Mouse (Mus musculus) kidney, adult 2 months (tissue): ENCODE data around the gene Celf6. TPM values are rescaled to one million over a fixed set of nuclear protein-coding genes. Genes with fewer than 3 reads are reported as not detected.

Experiments
- DNase-seq: peaks from one replicate; pipeline ENCODE4 v3.0.0; 2021
- H3K27ac ChIP-seq: fragments of 200-500 bp; 2 replicates; pipeline ENCODE4 v1.5.1; 2012; ENCODE audit warnings: low read depth, low read length, control low read depth, inconsistent platforms; ENCODE audit not compliant: insufficient read depth
- H3K27me3 ChIP-seq: fragments of 200-500 bp; replicated peaks from 2 replicates; pipeline ENCODE4 v1.6.1; 2012; ENCODE audit warnings: mild to moderate bottlenecking, moderate library complexity, low read length, inconsistent platforms; ENCODE audit not compliant: control insufficient read depth, insufficient read depth
- H3K36me3 ChIP-seq: fragments of 200-500 bp; 2 replicates; pipeline ENCODE4 v1.6.1; 2012; ENCODE audit warnings: mild to moderate bottlenecking, moderate library complexity, low read length, inconsistent platforms; ENCODE audit not compliant: control insufficient read depth, insufficient read depth
- H3K4me1 ChIP-seq: fragments of 200-500 bp; 2 replicates; pipeline ENCODE4 v1.6.1; 2011; ENCODE audit warnings: low read length; ENCODE audit not compliant: control insufficient read depth, insufficient read depth
- H3K4me3 ChIP-seq: fragments of 200-500 bp; 2 replicates; pipeline ENCODE4 v1.5.1; 2011; ENCODE audit warnings: mild to moderate bottlenecking, low read depth, low read length, control low read depth; ENCODE audit not compliant: insufficient read depth
- CTCF ChIP-seq: fragments of 200-500 bp; conservative IDR thresholded peaks from 2 replicates; pipeline ENCODE4 v1.5.1; 2011; ENCODE audit warnings: low read depth, mild to moderate bottlenecking, control low read depth, low read length, moderate library complexity, mixed read lengths; ENCODE audit not compliant: insufficient read depth, insufficient read length
- POLR2A ChIP-seq: fragments of 200-500 bp; IDR thresholded peaks from one replicate; pipeline ENCODE4 v1.6.1; 2011; ENCODE audit warnings: low read depth, low read length, control low read depth
- WGBS: fragments of 180-500 bp; shearing (Covaris S2); methylation state at CpG from one replicate; pipeline ENCODE4 v1.1.7; 2018; 5-methylcytosine and 5-hydroxymethylcytosine counted together
- polyA plus RNA-seq: library from polyadenylated mRNA; depleted of rRNA; stranded (reverse); fragments of >200 nt; gene quantifications from 2 replicates; pipeline ENCODE4 v1.2.3, GENCODE M21; 2012

Celf6 gene
- polyA plus RNA-seq, 1 experiment: 0.30 TPM

DNA sequence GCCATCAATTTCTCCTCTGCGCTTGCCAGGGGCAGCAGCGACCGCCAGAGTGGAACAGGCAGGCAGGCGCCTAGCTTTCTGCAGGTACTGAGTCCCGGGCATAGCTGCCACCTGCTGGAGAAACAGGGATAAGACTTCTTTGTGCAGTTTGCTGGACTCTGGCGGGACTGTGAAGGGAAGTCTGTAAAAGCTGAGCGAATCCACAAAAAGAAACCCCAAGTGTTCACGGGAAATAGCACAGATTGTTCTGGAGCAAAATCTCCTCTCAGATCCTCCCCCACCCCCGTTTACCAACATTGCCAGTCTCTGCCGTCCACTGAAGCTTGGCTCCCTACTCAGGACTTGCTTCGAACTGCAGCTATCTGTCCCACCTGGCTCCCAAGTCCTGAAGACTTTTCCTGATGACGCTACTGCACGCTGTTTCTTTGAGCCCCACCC, 7.2 kb downstream of the Celf6 start:
- Histone ChIP-seq H3K36me3 (no peaks in the 10 kb centered on the region), H3K27me3 (no peaks in the 10 kb centered on the region; the same call in none of the 2 replicates)

DNA sequence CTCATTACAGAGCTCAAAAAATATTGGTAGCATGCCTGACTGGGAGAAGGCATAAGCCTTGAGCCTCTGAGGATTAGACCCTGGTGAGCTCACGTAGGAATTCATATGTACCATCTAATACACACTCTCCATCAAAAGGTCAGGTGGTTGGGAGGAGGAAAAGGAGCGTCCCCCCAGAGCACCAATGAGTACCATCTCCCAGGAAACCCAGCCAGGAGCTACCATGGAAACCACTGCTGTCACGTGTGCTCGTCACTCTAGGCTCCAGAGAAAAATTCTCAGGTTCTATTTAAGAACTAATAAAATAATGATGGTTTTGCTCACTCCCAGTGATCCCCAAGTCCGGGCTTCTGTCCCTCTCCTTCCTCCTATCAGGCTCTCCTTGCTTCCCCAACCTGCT, 10.5 kb downstream of the Celf6 start:
- DNase-seq: no peak
- no peaks in the 10 kb centered on the region; the same call in none of the 2 replicates for H3K27me3 ChIP-seq
- WGBS: 71% methylated on average over 5 of the region's 5 CpGs
- TF ChIP-seq POLR2A (no peak), CTCF (no peak)
- no peaks in the 10 kb centered on the region for H3K4me1 ChIP-seq
- no peak overlapping the region for H3K4me3 ChIP-seq
- H3K27ac ChIP-seq: no peak overlapping the region
- no peaks in the 10 kb centered on the region for H3K36me3 ChIP-seq

More for the DNA sequence above, 7.2 kb downstream of the Celf6 start:
- peak; percentile 77 for TF ChIP-seq CTCF
- no peak for TF ChIP-seq POLR2A
- no peak overlapping the region for H3K27ac ChIP-seq
- DNase-seq: peak; percentile 76
- WGBS: 2% methylated on average over 13 of the region's 13 CpGs
- no peaks in the 10 kb centered on the region for H3K4me1 ChIP-seq
- H3K4me3 ChIP-seq: no peak overlapping the region

DNA sequence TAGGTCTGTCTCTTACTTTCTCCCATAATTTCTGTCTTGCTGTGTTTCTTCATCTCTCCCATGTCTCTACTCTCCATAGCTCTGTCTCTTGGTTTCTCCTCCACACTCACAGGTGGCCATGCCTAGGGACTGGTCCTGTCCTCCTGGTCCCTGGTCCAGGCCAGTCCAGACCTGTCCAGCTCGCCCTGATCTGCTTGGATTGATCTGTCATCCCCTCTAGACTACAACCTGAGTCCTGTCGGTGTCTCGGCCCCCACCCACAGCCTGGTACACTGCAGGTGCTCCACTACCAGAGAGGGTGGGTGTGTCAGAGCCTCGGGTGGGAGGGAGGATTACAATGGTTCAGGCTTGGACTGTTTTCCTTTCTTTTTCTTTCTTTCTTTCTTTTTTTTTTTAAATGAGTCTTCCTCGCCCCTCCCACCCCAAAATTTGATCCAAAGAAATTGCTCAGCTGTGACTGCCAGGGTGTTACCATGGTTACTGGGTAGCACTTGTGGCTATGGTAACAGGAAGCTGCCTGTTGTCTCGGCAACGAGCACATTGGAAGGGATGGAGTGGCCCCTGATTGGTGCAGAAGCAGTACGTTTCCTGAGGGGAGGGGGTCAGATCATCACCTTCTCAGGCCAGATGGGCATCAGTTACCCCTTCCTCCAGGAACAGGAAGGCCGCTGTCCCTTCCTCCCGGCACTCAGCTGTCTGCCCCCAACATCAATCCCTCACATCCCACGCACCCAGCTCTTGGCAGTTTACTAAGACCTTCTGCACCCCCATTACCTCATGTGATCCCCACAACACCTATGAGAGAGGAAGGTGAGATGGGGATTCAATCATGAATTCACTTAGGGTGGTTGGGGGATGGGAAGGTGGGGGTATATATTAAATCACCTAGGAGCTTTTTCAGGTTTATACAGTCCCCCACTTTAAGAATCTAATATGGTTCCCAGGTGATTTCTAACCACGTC, 11.3 kb downstream of the Celf6 start:
- WGBS: 32% methylated on average over 12 of the region's 12 CpGs
- Histone ChIP-seq H3K4me1 (no peaks in the 10 kb centered on the region), H3K4me3 (no peak overlapping the region), H3K27me3 (no peaks in the 10 kb centered on the region; the same call in none of the 2 replicates), H3K27ac (no peak overlapping the region), H3K36me3 (no peaks in the 10 kb centered on the region)
- no peak for TF ChIP-seq POLR2A
- no peak for TF ChIP-seq CTCF
- no peak for DNase-seq

DNA sequence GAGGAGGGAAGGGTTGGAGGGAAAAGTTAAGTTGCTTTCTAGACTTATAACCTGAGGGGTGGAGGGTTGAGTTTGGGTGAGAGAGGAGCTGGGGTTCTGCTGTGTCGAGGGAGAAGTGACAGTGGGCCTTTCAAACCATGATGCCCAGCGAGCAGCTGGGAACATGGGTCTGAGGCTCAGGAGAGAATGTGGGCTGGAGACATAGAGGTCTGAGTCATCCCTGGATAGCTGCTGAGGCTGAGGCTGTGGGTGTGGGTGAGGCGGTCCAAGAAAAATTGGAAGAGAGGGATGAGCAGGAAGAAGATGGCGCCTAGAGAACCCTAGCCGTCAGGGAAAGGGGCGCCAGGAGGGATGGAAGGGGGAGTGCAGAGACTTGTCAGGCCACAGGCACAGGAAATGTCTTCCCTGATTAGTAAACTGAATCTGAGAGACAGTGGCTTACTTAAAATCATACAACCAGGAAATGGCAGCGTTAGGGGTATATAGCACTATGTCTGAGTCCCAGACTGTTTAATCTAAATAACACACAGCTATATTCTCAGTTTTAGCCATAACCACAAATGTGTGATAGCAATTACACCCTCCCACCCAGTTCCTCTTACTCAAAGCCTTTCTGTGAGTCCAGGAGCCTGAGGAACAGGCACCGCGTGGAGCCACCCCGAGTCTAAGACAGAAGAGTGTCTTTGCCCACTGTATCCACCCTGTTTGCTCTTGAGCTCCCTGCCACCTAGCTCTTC, 12.2 kb downstream of the Celf6 start:
- Histone ChIP-seq H3K27ac (no peak overlapping the region), H3K36me3 (no peaks in the 10 kb centered on the region), H3K4me3 (no peak overlapping the region), H3K4me1 (no peaks in the 10 kb centered on the region), H3K27me3 (no peaks in the 10 kb centered on the region; the same call in 1 of the 2 replicates)
- no peak for TF ChIP-seq POLR2A
- TF ChIP-seq CTCF: no peak
- WGBS: 79% methylated on average over 10 of the region's 10 CpGs
- no peak for DNase-seq

DNA sequence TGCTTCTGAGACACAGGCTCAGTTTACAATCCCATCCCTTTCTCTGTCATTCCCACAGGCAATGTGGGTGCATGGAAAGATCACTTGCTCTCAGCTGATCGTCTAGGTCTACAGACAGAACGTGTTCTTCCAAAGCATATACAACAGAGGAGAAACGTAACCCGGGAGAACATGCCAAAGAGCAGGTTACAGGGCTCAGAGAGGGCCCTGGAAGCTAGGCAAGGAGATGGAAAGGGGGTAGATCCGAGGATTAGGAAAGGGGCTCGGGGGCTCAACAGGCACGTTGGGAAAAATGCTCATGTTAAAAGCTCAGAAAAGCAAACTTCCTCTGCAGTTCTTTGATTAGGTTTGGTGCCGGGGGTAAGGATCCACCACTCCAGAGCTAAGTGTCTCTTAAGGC, 23.9 kb downstream of the Celf6 start:
- DNase-seq: no peak
- WGBS: 76% methylated on average over 8 of the region's 8 CpGs
- TF ChIP-seq POLR2A (no peak), CTCF (no peak)
- Histone ChIP-seq H3K27me3 (no peaks in the 10 kb centered on the region), H3K36me3 (no peaks in the 10 kb centered on the region), H3K27ac (no peak overlapping the region), H3K4me1 (no peaks in the 10 kb centered on the region), H3K4me3 (no peak overlapping the region)

DNA sequence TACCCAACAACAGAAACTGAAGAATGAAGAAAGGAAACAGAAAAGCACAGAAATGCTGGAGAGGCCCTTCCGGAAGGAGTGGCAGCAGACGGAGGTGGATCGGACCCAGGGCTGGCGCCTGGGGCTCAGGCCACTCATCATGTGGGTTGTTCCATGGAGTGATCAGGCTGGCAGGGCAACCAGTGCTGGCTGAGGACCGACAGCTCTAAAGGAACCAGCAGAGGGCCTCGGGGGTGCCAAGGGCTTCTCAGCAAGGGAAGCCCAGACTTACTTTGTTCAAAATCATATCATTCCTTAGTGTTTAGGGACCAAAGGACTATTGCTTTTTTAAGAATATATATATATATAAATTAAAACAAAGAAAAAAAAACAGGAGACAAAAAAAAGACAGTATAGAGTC, 28.2 kb downstream of the Celf6 start:
- TF ChIP-seq CTCF: no peak
- no peak for TF ChIP-seq POLR2A

DNA sequence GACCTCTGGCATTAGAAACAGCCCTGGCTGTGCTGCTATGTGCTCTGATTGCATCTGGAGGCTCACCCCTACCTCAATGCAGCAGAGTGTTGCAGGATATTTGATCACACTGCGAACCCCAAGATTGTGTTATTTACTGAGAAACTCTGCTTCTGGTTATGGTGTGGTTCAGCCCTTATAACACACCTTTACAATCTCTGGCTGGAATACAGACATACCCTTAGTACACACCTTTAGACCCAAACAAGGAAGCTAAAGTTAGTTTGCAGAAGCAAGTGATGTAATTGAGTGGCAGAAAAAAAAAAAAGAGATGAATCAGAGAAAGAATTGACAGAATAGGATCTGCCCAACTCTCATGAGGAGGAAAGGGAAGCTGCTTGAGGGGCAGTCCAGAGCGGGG, 33.2 kb downstream of the Celf6 start:
- TF ChIP-seq CTCF (no peak), POLR2A (no peak)
- Histone ChIP-seq H3K27me3 (no peaks in the 10 kb centered on the region), H3K27ac (no peak overlapping the region), H3K4me1 (no peaks in the 10 kb centered on the region), H3K4me3 (no peak overlapping the region), H3K36me3 (no peaks in the 10 kb centered on the region)
- no peak for DNase-seq
- 92% methylated on average over 2 of the region's 2 CpGs for WGBS

More for the DNA sequence above, 28.2 kb downstream of the Celf6 start:
- Histone ChIP-seq H3K27ac (no peak overlapping the region), H3K27me3 (no peaks in the 10 kb centered on the region), H3K4me1 (no peaks in the 10 kb centered on the region), H3K36me3 (no peaks in the 10 kb centered on the region), H3K4me3 (no peak overlapping the region)
- 71% methylated on average over 6 of the region's 6 CpGs for WGBS
- DNase-seq: no peak
